Mouse (Mus musculus) telencephalon, adult 2 months (tissue): ENCODE measurements around the gene Cct2.
A peak's percentile ranks its signal among the peaks of the same experiment; 100 is the strongest.
"Not testable (repeated sequence)": the region's sequence is repeated elsewhere in the genome, so short reads cannot be mapped to it uniquely, and the experiment has no call there.

Experiments used
- DNase-seq: peaks from one replicate; pipeline ENCODE4 v3.0.0-alpha.2; 2011; ENCODE audit warnings: low read depth, low spot score

Cct2 gene

DNA sequence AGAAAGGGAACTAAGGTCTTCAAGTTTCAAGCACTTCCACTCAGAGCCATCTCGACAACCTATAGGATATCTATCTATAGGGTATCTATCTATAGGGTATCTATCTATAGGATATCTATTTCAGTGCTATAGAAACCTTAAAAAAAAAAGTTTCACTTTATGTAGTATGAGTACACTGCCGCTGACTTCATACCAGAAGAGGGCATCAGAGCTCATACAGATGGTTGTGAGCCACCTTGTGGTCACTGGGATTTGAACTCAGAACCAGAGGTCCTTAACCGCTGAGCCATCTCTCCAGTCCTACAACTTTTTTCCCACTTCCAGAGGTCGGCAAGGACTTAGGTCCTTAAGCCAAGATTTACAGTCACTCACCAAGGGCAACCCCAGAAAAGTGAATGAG, 7.9 kb downstream of the Cct2 start:
- DNase-seq: no peak

DNA sequence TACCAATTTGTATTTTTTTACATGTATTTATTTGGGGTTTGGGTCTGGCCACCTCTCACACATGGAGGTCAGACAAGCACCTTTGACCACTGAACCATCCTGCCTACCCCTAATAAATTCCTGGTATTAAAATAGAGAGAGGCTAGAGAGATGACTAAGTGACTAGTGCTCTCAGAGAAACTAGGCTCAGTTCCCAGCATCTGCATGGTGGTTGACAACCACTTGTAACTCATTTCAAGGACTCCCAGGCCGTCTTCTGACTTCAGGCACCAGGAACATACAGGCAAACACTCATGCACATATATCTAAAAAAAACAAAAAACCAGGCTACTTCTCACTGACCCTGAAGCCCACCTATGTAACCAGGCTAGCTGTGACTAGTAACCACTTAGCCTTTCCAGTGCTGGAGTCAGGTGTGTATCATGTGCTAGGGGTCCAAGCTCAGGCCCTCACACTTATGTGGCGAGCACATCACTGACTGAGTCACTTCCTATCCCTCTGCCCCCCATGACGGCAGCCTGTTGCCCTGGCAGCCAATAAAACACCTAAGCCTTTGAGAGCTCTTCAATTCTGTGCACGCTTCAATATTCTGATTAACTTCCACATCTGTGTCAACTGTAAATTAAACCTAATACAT, 13.5 kb downstream of the Cct2 start:
- no peak for DNase-seq

DNA sequence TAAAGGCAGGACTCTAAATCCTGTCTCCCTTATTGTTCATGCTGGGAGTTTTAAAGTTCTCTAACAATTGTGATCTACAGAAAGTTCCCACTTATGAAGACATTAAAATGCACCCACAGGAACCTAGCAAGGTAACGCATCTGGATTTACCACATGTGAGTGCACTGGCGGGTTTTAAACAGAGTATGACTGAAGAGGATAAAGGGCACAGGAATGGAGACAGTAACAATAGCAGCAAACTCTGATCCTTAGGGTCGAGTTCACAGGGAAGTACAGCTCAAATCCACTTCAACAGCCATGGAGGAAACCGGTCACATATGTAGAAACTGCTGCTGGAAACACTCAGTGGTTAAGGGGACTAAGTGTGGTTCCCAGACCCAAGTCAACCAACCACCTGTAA, 14.4 kb downstream of the Cct2 start:
- DNase-seq: no peak

DNA sequence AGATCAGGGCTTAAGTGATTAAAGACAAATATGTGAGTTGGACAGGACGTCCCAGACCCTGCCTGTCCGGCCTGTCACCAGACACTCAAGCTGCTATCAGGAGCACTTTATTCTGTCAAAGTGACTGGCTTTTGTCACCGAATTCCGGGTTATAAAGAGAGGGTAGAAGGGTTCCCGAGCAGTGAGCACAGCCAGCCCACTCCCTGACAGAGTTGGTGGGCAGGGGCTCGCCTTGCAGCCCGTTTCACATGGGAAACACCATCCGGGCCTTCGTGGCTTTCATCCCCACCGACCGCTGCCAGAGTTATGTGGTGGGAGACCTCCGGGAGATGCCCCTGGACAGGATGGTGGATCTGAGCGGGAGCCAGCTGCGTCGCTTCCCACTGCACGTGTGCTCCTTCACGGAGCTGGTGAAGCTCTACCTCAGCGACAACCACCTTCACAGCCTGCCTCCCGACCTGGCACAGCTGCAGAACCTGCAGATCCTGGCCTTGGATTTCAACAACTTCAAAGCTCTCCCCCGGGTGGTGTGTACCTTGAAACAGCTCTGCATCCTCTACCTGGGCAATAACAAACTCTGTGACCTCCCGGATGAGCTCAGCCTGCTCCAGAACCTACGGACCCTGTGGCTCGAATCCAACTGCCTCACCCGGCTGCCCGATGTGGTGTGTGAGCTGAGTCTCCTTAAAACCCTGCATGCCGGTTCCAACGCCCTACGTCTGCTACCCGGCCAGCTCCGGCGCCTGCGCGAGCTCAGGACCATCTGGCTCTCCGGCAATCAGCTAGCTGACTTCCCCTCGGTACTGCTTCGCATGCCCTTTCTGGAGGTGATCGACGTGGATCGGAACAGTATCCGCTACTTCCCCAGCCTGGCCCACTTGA, 18.2 kb downstream of the Cct2 start, which contains the start of gene Lrrc10:
TSS of gene Lrrc10 (plus strand) at position 167 of the 882 bp plus-strand sequence.
- peak; percentile 24 for DNase-seq

DNA sequence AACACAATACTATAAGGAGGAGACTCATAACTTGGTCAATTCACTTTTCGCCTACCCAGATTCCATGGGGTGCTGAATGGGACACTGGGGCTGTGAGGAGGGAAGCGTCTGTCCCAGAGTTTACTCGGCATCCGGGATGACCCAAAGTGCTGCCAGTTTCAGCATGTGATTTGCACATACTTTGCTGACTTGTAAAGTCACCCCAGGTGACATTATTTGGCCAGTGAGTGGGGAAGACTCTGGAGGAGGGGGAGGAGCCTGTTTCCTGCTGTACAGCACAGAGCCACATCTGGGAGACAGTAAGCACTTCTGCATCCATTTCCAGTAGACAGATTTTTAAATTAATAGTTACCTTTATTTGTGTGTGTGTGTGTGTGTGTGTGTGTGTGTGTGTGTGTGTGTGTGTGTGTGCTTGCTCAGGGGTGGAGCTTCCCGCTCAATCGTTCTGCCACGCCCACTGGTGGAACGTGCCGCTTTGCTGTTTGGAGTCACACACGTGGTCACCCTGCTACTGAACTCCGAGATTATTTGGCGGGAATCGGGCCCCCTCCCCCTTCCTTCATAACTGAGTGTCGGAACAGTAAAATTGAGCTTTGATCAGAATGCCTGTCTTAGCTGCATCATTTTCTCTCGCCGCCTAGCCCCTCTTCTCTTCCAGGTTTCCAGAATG, 20.0 kb downstream of the Cct2 start:
- DNase-seq: not testable (repeated sequence)

DNA sequence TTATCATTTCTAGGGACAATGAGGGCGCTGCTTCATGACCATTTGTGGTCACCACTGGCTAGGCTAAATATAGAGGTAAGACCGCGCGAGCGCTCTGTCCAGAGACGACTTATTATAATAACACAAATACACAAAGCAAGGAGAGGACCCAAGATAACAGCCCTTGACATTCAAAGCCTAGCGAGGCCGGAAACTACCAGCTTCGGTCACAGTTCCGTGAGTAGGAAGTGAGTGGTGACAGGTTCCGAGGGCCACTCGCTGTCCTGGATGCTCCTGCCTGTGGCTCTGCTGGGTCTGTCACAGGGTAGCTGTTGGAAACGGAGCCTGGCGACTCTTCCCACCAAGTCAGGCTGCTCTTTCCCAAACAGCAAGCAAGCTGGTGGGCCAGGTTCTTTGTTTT, 21.3 kb downstream of the Cct2 start:
- no peak for DNase-seq

DNA sequence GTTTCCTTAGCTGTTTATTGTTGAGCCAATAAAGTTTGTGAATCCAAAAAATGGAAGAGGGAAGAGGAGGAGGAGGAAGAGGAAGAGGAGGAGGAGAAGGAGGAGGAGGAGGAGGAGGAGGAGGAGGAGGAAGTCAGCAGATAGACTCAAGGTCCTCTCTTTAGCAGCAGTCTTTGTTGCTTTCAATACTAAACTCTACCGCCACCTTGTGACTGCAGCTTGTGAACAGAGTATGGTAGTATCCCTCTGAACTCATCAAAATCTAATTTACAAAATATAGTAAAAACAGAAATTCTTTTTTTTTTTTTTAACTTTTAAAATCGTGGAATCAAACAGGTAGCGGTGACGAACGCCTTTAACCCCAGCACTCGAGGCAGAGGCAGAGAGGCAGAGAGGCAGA, 23.3 kb downstream of the Cct2 start:
- DNase-seq: no peak

DNA sequence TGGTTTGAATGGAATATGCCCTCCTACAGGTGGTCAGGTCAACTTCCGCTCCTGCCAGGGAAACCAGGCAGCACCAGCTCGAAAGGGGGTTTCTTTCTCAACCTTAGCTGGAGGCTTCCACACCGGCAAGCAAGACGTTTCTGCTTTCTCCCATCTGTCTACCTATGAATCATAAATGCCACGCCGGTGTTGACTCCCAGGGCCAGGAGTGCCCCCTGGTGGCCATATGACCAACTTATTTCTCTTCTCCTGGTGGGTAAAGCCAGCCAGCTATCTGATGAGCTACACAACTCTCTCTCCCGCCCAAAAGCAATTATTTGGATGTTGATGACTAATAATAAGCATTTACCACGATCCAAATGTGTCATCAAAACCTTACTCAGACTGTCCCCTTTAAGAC, 29.8 kb downstream of the Cct2 start:
- DNase-seq: peak; percentile 49

DNA sequence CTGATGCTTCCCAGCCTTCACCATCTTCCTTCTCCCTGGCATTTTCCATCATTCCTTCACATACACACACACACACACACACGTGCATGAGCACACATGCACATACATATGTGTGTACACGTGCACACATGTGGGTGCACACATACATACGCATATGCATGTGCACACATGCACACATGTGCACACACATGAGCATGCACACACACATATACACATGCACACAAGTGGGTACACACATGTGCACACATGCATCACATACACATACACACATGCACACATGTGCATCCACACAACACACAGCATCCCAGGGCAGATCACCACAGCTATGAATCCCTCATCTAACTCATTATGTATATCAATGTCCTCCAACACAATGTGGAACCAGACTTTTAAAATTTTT, 32.5 kb downstream of the Cct2 start:
- no peak for DNase-seq

DNA sequence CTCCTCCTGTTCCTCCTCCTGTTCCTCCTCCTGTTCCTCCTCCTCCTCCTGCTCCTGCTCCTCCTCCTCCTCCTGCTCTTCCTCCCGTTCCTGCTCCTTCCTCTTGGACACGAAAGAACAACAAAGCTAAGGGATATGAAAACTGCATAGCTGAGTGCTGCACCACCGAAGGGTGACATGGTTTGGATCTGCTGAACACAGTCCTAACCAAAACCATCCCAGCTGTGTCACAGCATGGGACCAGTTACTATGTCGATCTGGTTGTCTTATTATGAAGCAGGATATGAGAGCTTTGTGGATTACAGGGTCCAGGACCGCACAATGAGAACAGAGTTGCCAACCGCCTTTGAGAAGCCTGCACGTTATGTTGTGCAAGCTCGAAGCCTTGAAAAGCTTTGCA, 37.4 kb downstream of the Cct2 start:
- no peak for DNase-seq

DNA sequence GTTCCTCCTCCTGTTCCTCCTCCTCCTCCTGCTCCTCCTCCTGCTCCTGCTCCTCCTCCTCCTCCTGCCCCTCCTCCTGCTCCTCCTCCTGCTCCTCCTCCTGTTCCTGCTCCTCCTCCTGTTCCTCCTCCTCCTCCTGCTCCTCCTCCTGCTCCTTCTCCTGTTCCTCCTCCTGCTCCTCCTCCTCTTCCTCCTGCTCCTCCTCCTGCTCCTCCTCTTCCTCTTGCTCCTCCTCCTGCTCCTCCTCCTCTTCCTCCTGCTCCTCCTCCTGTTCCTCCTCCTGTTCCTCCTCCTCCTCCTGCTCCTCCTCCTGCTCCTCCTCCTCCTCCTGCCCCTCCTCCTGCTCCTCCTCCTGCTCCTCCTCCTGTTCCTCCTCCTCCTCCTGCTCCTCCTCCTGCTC, 37.8 kb downstream of the Cct2 start:
- peak; percentile 38 for DNase-seq

DNA sequence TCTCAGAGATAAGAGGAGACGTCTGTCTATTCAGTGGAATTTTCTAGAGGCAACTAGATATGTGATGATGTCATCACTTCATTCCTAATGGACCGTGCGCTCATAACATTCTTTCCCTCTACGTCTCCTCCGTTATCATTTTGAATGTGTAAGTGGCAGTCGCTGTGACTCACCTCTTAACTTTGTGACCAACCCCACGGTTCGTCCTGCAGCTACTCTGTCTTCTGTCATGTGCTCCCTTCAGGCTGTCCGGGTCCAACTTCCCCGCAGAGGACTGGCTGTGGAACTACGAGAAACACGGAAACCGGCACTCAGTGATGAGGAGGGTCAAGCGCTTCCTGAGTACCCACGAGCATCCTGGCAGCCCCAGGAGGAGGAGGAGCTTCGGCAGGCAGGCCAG, 39.9 kb downstream of the Cct2 start:
- no peak for DNase-seq

DNA sequence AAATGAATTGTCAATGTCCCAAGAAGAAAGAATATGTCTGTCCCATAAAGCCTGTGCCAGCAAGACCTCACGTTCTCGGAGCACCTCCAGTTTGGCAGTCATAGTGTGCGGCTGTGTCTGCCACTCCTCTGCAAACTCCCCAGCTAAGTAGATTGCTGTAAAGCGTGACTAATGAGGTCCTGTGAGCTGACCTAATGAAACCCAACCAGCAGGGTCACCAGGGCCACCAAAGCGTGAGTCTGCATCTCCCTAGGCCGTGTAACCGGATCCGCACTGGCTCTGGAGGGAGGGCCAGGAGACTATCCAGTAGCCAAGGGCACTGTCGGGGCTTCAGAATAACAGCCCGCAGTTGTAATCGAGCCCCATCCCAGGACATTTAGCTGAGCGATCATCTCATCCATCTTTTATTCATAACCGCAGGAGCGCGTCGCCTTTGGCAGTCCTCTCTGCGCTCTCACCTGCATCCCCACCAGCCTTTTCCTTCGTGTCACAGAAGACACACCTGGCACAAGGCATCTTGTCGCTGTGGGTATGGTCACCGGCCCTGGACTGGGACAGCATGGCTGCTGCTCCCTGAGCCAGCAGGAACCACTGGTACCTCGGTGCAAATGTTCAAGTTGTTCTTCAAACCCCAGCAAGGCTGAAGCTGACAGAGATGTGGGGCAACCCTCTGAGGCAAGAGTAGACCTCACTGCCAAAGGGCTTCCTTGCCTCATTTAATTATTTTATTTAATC, 42.4 kb downstream of the Cct2 start:
- DNase-seq: no peak

DNA sequence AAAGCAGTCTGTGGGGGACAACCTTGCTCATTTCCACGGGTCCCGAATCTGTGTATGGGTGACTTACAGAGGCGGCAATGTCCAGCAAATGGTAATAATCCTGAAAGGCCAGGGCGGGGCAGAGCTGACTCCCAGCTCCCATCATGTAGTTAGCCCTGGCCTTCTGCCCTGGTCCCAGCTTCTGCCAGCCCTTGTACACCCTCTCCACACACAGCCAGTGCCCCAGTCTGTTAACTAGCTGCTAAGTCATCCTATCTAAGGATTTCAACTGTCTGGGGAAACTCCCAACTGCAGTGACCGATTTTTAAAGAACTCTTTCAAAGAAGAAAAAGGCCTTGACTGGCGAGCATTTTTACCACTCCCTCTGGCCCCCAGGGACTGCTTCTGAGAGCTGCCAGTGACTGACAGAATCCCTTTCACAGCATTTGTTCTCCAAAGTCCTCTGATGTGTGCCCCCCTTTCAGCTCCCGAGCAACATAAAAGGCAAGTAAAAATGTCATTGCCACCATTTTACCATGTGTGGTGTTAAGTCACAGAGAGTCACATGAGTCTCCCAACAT, 45.3 kb downstream of the Cct2 start:
- DNase-seq: no peak

DNA sequence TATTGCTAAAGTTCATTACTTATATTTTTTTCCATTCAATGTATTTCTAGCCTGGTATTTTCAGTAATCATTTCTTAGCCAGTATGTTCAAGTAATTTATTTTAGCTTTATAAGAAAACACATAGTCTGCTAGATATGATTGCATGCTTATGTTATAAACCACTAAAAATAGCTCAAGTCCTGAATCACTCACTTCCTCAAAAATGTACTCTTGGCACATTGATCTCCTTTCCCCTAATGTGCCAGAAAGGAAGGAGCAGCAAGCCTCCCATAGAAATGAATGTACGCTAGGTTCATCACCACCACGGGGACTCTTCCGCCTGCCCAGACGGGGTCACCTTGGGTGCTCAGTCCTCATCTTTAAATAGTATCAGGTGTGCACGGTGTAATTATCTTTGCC, 49.0 kb downstream of the Cct2 start:
- DNase-seq: no peak

DNA sequence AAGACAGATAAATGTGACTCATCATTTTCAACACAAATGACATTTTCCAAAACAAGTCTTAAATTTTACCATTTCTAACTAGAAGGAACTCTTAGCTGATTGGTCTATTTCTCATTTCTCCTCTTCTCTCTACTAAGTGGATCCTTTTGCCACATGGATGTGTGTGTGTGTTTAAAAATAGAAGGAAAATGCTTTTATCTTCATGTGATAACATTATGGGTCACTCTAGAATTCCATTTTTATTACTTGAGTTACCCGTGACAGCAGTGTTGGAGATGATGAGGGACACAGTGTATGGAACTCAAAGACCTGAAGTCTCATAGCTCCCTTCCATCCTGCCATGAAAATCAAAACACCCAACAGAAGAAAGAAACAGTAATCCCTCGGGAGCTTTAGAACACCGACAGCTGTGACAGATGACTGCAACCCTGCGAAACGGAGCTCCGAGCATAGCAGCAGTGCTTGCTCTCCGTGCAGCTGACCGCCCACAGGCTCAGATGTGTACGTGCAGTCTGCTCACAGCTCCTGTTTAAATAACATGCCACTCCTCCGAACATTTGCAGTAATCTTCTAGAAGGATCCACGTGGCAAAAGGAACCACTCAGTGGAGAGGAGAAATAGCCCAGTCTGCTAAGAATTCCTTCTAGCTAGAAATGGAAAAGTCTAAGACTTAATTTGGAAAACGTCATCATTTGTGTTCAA, 49.8 kb downstream of the Cct2 start:
- DNase-seq: peak; percentile 93

DNA sequence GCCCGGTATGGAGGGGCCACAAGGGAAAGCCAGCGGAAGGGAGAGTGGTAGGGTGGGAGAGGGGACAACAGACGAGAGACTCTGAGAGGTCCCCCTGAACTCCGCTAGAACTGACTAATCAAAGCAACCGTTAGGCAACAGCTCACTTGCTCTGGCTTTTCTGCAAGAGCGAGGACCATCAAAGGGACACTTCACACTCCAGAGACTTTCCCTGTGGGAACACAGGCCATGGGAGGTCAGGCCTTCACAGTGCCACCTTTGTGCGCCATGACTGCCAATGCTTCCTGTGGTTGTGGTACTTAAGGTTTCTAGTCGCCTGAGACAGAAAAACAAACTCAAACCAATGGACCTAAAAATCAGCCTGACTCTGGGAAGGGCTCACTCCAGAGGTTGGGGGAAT, 52.6 kb downstream of the Cct2 start:
- no peak for DNase-seq

DNA sequence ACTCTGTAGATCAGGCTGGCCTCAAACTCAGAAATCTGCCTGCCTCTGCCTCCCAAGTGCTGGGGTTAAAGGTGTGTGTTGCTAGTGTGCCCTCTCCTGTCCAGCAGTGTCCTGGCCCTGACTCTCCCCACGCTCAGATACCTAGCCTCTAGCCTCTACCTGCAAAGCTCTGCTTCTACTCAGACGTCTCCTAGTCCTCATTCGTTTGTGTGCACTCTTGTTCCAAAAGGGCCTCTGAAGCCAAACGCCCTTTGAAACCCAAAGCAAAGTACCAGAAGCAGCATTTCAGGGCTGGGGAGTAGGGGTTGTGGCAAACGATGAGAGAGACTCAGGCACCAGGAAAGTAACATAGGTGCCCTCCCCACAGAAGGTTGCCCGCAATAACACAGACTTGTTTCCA, 53.9 kb downstream of the Cct2 start:
- DNase-seq: no peak

DNA sequence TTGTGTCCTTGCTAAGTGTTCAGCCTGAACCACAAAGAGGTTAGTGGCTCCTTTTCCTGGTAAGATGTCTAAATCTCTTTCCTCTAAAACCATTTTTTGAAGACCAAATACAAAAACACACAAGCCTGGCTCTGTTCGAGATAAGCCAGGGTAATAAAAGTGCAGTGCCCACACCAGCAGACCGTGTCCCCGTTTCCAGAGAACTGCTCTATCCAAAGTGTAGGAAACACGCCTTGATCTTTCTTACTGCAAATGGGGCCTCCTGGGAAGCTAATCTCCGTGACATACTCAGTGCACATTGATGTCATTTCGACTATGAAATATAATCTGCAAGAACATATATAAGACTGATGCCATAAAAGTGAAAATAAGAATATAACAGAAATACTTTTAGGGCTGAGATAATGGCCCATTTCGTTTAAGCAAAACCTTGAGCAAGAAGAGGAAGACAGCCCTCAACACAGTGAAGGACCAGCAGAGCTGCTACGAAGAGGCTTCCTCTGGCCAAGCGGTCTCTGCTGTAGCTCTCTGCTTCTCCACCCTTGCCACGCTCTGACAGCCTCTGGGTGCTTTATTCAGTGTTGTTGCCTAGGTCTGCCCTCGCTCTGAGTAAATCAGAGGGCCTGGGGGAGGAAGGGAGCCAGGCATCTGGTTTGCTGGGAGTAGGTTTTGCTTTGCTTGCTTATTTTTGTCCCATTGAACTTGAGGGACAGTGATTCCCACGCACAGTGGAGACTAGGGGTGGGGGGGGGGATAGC, 57.7 kb downstream of the Cct2 start:
- no peak for DNase-seq

DNA sequence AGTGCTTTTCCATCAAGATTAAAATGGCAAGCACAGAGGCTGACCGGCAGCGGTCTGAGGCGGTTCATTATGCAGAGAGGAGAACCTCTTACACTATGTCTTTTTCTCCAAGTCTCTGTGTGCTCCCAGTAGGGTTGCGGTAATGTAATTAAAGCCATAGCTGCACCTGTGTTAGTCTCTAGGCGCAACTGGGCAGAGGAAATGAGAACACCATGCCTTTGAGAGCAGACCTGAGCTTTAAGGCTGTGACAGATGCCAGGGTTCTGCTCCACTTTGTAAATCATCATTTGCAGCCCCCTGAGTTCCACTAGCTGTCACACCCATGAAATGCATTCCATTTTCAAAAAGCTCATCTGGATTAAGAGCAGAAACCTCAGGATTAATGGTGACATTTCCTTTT, 58.9 kb downstream of the Cct2 start:
- no peak for DNase-seq
